Mouse (Mus musculus) hematopoietic stem cell, adult 5-6 weeks (primary cell): Measurements from ENCODE around the gene Apbb1. TPM values are rescaled to one million over a fixed set of nuclear protein-coding genes. Genes with fewer than 3 reads are reported as not detected.

Source experiments
- ATAC-seq, 2 experiments: fragments of 125-278 bp in 1 of 2; replicated peaks in 1 of 2; 2 replicates each; pipeline ENCODE4 v1.8.0; 2016 to 2017; ENCODE audit warnings: inconsistent platforms in 2 of 2, mild to moderate bottlenecking in 2 of 2, moderate number of reproducible peaks in 2 of 2, low read depth in 1 of 2, moderate TSS enrichment in 1 of 2; ENCODE audit not compliant: low FRiP score in 2 of 2, poor library complexity in 2 of 2, severe bottlenecking in 2 of 2, insufficient read depth in 1 of 2, low TSS enrichment in 1 of 2
- total RNA-seq: library from RNA; stranded (forward); fragments of 172-1452, 232-1000 nt; gene quantifications from 2 replicates; pipeline ENCODE4 v1.2.3, GENCODE M21; 2017

Apbb1 gene
- 5.9 and 9.5 TPM in 2 replicates for total RNA-seq

- ATAC-seq, result peak; percentile 88
Measured at GRCm38 (mm10) chr7:105581094-105581703, at the start of gene Apbb1. Gene Apbb1 (minus strand): TSS chr7:105581653.

GRCm38 (mm10) chr7:105628633-105629032, 47.2 kb upstream of the Apbb1 start:
- ATAC-seq, result peak; percentile 43 to 52; a peak in 2 of 4 replicates

GRCm38 (mm10) chr7:105625397-105625796, 43.9 kb upstream of the Apbb1 start:
- no peak for ATAC-seq

GRCm38 (mm10) chr7:105621646-105622292, 40.3 kb upstream of the Apbb1 start:
- ATAC-seq, result no peak

- no peak for ATAC-seq
Measured at GRCm38 (mm10) chr7:105621053-105621452, 39.6 kb upstream of the Apbb1 start.

- ATAC-seq, result no peak
Measured at GRCm38 (mm10) chr7:105619701-105620100, 38.2 kb upstream of the Apbb1 start.

GRCm38 (mm10) chr7:105617810-105618209, 36.4 kb upstream of the Apbb1 start:
- ATAC-seq, result no peak

GRCm38 (mm10) chr7:105616561-105616960, 35.1 kb upstream of the Apbb1 start:
- no peak for ATAC-seq

GRCm38 (mm10) chr7:105615720-105616119, 34.3 kb upstream of the Apbb1 start:
- ATAC-seq, result no peak

- ATAC-seq, result no peak
Measured at GRCm38 (mm10) chr7:105614400-105614799, 32.9 kb upstream of the Apbb1 start.

- no peak for ATAC-seq
Measured at GRCm38 (mm10) chr7:105611767-105612166, 30.3 kb upstream of the Apbb1 start.

GRCm38 (mm10) chr7:105608467-105608866, 27.0 kb upstream of the Apbb1 start:
- peak; percentile 12 to 60; a peak in 1 of 4 replicates for ATAC-seq

GRCm38 (mm10) chr7:105602860-105603623, 21.6 kb upstream of the Apbb1 start:
- peak; percentile 78 to 88 for ATAC-seq

- no peak for ATAC-seq
Measured at GRCm38 (mm10) chr7:105590097-105590496, 8.6 kb upstream of the Apbb1 start.

- ATAC-seq, result no peak; a peak in 1 of 4 replicates
Measured at GRCm38 (mm10) chr7:105588325-105588912, 7.0 kb upstream of the Apbb1 start.

- ATAC-seq, result no peak
Measured at GRCm38 (mm10) chr7:105581959-105582358, 506 bp upstream of the Apbb1 start.

- ATAC-seq, result no peak
Measured at GRCm38 (mm10) chr7:105580627-105581089, 795 bp downstream of the Apbb1 start.

- no peak for ATAC-seq
Measured at GRCm38 (mm10) chr7:105578481-105578880, 3.0 kb downstream of the Apbb1 start.
